Mouse (Mus musculus): ENCODE measurements around the gene Obp2b. TPM values are rescaled to one million over a fixed set of nuclear protein-coding genes. Genes with fewer than 3 reads are reported as not detected.
"Not testable (repeated sequence)": the region's sequence is repeated elsewhere in the genome, so short reads cannot be mapped to it uniquely, and the experiment has no call there.

The Obp2b gene
- total RNA-seq (2021): not detected
- long read RNA-seq, experiment 1: 0 reads
- long read RNA-seq, experiment 2: 0 reads

- not testable (repeated sequence) for DNase-seq (ENCODE audit: low spot score in 2 of 2)
These were observed at the start of gene Obp2b for GRCm38 (mm10) chr2:25736709-25737108. TSS of gene Obp2b (plus strand) at chr2:25737009.

GRCm38 (mm10) chr2:25694605-25695004, 42.2 kb upstream of the Obp2b start:
- peak; percentile 55 to 69 for DNase-seq (ENCODE audit: low spot score in 2 of 2)

- DNase-seq (ENCODE audit: low spot score in 2 of 2): no peak
These were observed 39.9 kb upstream of the Obp2b start for GRCm38 (mm10) chr2:25696951-25697350.

- DNase-seq (ENCODE audit: low spot score in 2 of 2): no peak
These were observed 38.1 kb upstream of the Obp2b start for GRCm38 (mm10) chr2:25698696-25699095.

- DNase-seq (ENCODE audit: low spot score in 2 of 2): not testable (repeated sequence)
These were observed 37.1 kb upstream of the Obp2b start, which contains the start of gene Obp2a for GRCm38 (mm10) chr2:25699743-25700142. TSS of gene Obp2a (plus strand) at chr2:25700043.

- no peak for DNase-seq (ENCODE audit: low spot score in 2 of 2)
These were observed 35.8 kb upstream of the Obp2b start for GRCm38 (mm10) chr2:25701001-25701400.

GRCm38 (mm10) chr2:25703706-25704105, 33.1 kb upstream of the Obp2b start:
- DNase-seq (ENCODE audit: low spot score in 2 of 2): no peak

GRCm38 (mm10) chr2:25706643-25707481, 29.9 kb upstream of the Obp2b start, which contains the start of gene Bmyc:
TSS of gene Bmyc (plus strand) at chr2:25706739.
- peak; percentile 40 to 77 for DNase-seq (ENCODE audit: low spot score in 2 of 2)

- DNase-seq (ENCODE audit: low spot score in 2 of 2): no peak
These were observed 28.7 kb upstream of the Obp2b start for GRCm38 (mm10) chr2:25708121-25708520.

GRCm38 (mm10) chr2:25709056-25709455, 27.8 kb upstream of the Obp2b start:
- DNase-seq (ENCODE audit: low spot score in 2 of 2): not testable (repeated sequence)

GRCm38 (mm10) chr2:25709791-25710190, 27.0 kb upstream of the Obp2b start:
- DNase-seq (ENCODE audit: low spot score in 2 of 2): not testable (repeated sequence)

GRCm38 (mm10) chr2:25711641-25712040, 25.2 kb upstream of the Obp2b start:
- DNase-seq (ENCODE audit: low spot score in 2 of 2): not testable (repeated sequence)

GRCm38 (mm10) chr2:25717222-25717621, 19.6 kb upstream of the Obp2b start:
- DNase-seq (ENCODE audit: low spot score in 2 of 2): no peak

- peak in 1 of 2 experiments; percentile 3 for DNase-seq (ENCODE audit: low spot score in 2 of 2)
These were observed 3.4 kb upstream of the Obp2b start for GRCm38 (mm10) chr2:25733199-25733930.

- no peak for DNase-seq (ENCODE audit: low spot score in 2 of 2)
These were observed 4.9 kb downstream of the Obp2b start for GRCm38 (mm10) chr2:25741671-25742070.

- no peak for DNase-seq (ENCODE audit: low spot score in 2 of 2)
These were observed 17.4 kb downstream of the Obp2b start for GRCm38 (mm10) chr2:25754201-25754600.

GRCm38 (mm10) chr2:25758064-25758625, 21.3 kb downstream of the Obp2b start:
- no peak for DNase-seq (ENCODE audit: low spot score in 2 of 2)

- DNase-seq (ENCODE audit: low spot score in 2 of 2): no peak
These were observed 28.5 kb downstream of the Obp2b start, which contains the start of gene Lcn3 for GRCm38 (mm10) chr2:25765269-25765668. TSS of gene Lcn3 (plus strand) at chr2:25765569.

GRCm38 (mm10) chr2:25767764-25768163, 31.0 kb downstream of the Obp2b start:
- no peak for DNase-seq (ENCODE audit: low spot score in 2 of 2)

GRCm38 (mm10) chr2:25773507-25773906, 36.7 kb downstream of the Obp2b start:
- DNase-seq (ENCODE audit: low spot score in 2 of 2): no peak

GRCm38 (mm10) chr2:25774640-25775039, 37.8 kb downstream of the Obp2b start:
- DNase-seq (ENCODE audit: low spot score in 2 of 2): no peak

- DNase-seq (ENCODE audit: low spot score in 2 of 2): no peak
These were observed 39.2 kb downstream of the Obp2b start for GRCm38 (mm10) chr2:25775991-25776390.
